Mouse (Mus musculus): ENCODE data around the gene Gucy2c. TPM values are rescaled to one million over a fixed set of nuclear protein-coding genes. Genes with fewer than 3 reads are reported as not detected.
"Not testable (repeated sequence)": the region's sequence is repeated elsewhere in the genome, so short reads cannot be mapped to it uniquely, and the experiment has no call there.

The Gucy2c gene
- total RNA-seq, 1 experiment from 2014 or later, result 0.20 TPM

DNA sequence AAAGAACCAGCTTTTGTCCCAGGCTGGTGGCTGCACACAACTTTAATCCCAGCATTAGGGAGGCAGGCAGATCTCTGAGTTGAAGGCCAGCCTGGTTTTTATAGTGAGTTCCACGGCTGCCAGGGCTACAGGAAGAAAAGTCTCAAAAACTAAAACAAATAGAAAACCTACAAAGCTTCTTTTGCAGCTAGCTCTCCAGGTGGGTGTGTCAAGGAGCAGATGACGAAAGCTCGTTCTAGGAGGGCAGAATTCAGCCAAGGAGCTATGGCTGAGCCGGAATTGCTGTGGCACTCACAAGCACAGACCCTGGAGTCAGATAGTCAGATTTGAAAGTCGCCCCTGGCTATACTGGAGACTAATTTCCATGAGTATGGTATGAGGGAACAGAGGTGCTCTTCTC lies 25.3 kb upstream of the Gucy2c start:
- no peak for ATAC-seq (replicated peaks in 1 of 2; ENCODE audit: insufficient read depth in 1 of 2, low FRiP score in 2 of 2, low TSS enrichment in 1 of 2, low read depth in 1 of 2, poor library complexity in 2 of 2, severe bottlenecking in 2 of 2)

DNA sequence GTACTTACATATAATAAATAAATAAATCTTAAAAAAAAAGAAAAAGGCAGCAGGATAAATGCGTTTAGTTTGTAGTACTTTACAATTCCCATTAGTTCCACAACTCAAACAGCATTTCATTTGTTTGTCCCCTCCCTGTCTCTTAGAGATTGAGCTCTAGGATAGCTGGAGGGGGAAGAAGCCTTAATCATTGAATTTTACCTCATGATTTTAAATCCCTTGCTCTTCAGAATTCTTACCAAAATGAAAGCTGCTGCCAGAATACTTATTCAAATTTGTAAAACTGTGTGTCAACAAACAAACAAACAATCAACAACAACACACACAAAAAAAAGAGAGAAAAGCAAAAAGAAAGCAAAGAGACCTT lies 23.8 kb upstream of the Gucy2c start:
- no peak for ATAC-seq (replicated peaks in 1 of 2; ENCODE audit: insufficient read depth in 1 of 2, low FRiP score in 2 of 2, low TSS enrichment in 1 of 2, low read depth in 1 of 2, poor library complexity in 2 of 2, severe bottlenecking in 2 of 2)

DNA sequence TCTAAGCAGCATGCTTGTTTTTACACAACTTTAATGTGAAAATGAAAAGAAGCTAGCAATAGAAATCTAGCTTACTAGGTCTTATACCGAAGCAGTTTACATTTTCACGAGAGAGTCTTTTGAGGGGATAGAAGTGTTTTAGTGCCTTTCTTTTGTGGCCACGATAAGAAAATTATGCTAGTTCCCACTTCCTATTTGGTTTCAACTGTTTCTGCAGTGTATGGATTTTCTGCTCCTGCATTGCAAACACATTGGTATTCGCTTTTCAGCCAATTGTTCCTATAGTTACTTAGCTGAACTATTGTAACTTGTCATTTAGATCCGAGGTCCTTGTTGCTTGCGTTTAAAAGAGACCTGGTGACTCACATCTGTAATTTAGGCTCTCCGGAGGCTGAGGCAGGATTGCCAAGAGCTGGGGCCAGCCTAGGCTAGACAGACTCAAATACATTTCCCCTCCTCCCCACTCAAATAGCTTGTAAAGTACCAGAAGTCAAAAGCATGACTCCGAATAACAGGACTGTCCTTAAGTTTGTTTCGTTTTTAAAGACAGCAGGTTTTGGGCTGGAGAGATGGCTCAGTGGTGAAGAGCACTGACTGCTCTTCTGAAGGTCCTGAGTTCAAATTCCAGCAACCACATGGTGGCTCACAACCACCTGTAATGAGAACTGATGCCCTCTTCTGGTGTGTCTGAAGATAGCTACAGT lies 23.3 kb upstream of the Gucy2c start:
- ATAC-seq (replicated peaks in 1 of 2; ENCODE audit: insufficient read depth in 1 of 2, low FRiP score in 2 of 2, low TSS enrichment in 1 of 2, low read depth in 1 of 2, poor library complexity in 2 of 2, severe bottlenecking in 2 of 2), result no peak

DNA sequence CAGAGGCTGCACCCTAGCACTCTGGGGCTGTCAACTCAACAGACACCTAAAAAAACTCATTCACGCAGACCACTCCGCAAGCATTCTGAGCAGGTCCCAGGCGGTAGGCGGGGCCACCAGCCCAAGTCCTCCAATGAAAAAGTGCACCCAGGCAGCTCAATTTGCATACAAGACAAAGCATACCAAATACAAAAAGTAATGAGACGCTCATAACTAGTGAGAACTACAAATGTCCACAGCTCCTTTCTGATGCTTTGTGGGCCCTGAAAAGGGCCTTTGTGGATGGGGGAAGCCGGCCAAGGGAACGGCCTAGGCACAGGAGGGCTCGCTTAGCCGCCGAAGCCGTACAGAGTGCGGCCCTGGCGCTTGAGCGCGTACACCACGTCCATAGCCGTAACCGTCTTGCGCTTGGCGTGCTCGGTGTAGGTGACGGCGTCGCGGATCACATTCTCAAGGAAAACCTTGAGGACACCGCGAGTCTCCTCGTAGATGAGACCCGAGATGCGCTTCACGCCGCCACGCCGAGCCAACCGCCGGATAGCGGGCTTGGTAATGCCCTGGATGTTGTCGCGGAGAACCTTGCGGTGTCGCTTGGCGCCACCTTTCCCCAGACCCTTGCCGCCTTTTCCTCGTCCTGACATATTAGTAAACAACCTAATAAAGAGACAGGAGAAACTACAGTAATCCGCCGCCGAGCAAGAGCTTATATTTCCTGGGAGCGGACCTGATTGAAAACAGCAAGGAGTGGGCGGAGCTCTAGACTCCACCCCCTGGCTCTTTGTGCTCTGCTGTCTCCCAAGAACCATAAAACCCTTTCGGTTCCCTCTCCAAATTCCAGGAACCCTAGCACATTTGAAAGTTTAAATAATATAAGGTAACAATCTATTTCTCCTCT lies 22.4 kb upstream of the Gucy2c start, which contains the start of gene Hist4h4:
Hist4h4 (minus strand) TSS at position 677 of the 895 bp plus-strand sequence.
- peak; percentile 65 to 70 for ATAC-seq (replicated peaks in 1 of 2; ENCODE audit: insufficient read depth in 1 of 2, low FRiP score in 2 of 2, low TSS enrichment in 1 of 2, low read depth in 1 of 2, poor library complexity in 2 of 2, severe bottlenecking in 2 of 2)

DNA sequence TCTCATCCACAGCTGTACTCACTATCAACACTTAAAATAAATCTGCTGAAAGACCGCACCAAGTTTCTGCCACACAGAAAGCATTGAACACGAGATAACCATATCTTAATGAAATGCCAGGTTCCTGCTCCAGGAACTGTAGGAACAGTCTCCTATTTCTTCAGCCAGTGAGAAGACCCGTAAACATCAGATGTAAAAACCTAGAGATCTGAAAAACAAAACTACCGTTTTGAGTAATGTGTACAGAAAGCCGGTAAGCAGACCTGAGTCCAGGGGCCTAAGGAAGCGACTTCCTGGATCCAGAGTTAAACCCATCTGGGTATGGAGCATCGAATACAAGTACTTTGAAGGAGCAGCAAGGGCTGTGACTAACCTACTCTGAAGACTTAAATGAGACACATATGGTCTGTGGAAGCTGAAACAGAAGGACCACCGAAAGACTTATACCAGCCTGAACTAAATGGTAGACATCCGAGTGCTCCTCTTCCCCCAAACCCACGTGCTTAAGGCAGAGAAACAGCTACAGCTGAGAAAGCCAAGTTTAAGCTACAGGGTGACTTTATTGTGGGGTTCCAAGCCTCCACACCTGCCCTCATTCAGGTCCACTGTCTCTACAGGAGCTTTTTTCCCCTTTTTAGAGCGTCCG lies 21.7 kb upstream of the Gucy2c start:
- ATAC-seq (replicated peaks in 1 of 2; ENCODE audit: insufficient read depth in 1 of 2, low FRiP score in 2 of 2, low TSS enrichment in 1 of 2, low read depth in 1 of 2, poor library complexity in 2 of 2, severe bottlenecking in 2 of 2), result no peak; a peak in 1 of 4 replicates

DNA sequence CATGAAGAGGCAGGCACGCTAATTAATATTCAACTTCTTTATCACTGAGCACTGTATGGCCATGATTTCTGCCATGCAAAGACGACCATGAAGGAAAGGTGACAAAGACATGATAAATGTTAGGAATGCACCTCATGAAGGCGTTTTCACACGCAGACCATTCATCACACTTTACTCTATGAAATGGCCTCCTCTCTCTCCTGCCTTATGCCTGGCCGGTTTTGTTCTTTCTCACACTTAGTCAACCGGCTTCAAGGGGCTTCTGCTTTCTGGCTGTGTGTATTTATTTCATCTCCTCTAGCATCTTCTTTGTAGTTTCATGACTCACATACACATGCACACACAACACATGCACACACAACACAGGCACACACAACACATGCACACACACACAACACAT lies 19.7 kb upstream of the Gucy2c start:
- no peak for ATAC-seq (replicated peaks in 1 of 2; ENCODE audit: insufficient read depth in 1 of 2, low FRiP score in 2 of 2, low TSS enrichment in 1 of 2, low read depth in 1 of 2, poor library complexity in 2 of 2, severe bottlenecking in 2 of 2)

DNA sequence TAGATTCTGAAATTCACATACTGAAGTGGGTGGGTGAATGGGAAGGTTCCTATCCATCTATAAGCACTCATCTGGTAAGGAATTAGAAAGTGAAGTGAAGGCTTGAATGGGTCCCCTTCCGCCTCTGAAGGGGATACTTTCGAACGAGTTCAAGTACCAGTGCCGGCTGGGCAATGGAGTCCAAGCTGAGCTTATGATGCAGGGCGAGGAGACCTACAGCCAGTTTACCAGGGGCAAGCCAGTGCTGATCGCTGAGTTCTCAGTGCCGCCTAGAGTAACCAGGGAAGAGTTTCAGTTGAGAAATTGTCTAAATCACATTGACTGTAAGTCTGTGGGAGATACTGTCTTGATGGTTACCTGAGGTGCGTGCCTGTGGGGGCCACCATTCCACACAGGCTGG lies 19.1 kb upstream of the Gucy2c start:
- ATAC-seq (replicated peaks in 1 of 2; ENCODE audit: insufficient read depth in 1 of 2, low FRiP score in 2 of 2, low TSS enrichment in 1 of 2, low read depth in 1 of 2, poor library complexity in 2 of 2, severe bottlenecking in 2 of 2), result no peak

DNA sequence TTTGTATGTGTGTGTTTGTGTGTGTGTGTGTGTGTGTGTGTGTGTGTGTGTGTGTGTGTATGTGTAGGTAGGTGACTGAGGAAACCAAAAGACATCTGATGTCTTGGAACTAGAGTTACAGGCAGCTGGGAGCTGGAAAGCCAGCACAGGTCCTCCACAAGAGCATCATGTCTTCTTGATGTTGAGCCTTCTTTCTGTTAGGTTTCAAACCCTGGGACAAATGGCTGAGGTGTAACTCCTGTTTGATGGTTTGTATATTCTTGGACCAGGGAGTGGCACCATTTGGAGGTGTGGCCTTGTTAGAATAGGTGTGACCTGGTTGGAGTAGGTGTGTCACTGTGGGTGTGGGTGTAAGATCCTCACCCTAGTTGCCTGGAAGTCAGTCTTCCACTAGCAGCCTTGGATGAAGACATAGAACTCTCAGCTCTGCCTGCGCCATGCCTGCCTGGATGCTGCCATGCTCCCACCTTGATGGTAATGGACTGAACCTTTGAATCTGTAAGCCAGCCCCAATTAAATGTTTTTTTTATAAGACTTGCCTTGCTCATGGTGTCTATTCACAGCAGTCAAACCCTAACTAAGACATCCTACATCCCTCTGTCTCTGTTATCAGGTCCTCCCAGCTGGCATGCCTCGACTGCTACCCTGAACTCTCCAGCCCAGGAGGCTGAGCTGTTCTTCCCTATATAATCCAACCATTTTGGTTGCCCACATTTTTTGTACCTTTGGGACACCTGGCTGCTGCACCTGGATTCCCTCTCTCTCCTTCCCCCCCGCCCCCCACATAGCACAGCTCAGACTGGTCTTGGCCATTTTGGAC lies 16.5 kb upstream of the Gucy2c start:
- ATAC-seq (replicated peaks in 1 of 2; ENCODE audit: insufficient read depth in 1 of 2, low FRiP score in 2 of 2, low TSS enrichment in 1 of 2, low read depth in 1 of 2, poor library complexity in 2 of 2, severe bottlenecking in 2 of 2), result not testable (repeated sequence)

DNA sequence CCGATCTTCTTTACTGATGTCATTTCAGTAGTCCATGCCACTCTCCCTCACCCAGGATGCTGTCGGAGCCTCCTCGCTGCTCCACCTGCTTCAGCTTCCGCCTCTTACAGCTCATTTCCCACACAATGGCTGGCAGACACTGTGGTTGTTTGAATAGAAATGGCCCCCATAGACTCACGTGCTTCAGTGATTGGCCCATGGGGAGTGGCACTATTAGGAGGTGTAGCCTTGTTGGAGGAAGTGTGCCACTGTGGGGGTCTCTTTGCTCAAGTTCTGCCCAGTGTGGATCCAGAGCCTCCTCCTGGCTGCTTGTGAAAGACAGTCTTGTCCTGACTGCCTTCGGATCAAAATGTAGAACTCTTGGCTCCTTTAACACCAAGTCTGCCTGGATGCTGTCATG lies 14.3 kb upstream of the Gucy2c start:
- no peak for ATAC-seq (replicated peaks in 1 of 2; ENCODE audit: insufficient read depth in 1 of 2, low FRiP score in 2 of 2, low TSS enrichment in 1 of 2, low read depth in 1 of 2, poor library complexity in 2 of 2, severe bottlenecking in 2 of 2)

DNA sequence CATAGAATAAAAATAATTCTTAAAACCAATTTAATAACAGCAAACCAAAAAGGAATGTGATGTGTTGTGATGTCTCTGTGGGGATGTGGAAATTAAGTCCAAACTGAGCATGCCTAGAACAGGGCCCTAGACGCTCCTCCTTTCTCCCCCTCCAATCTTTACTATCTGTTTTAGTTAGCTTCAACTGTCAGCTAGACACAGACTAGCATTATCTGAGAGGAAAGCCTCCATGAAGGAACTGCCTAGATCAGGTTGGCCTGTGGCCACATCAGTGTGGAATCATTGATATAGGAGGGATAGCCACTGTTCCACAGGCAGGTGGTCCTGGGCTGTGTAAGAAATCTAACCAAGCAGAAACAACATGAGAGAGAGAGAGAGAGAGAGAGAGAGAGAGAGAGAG lies 13.5 kb upstream of the Gucy2c start:
- no peak for ATAC-seq (replicated peaks in 1 of 2; ENCODE audit: insufficient read depth in 1 of 2, low FRiP score in 2 of 2, low TSS enrichment in 1 of 2, low read depth in 1 of 2, poor library complexity in 2 of 2, severe bottlenecking in 2 of 2)

DNA sequence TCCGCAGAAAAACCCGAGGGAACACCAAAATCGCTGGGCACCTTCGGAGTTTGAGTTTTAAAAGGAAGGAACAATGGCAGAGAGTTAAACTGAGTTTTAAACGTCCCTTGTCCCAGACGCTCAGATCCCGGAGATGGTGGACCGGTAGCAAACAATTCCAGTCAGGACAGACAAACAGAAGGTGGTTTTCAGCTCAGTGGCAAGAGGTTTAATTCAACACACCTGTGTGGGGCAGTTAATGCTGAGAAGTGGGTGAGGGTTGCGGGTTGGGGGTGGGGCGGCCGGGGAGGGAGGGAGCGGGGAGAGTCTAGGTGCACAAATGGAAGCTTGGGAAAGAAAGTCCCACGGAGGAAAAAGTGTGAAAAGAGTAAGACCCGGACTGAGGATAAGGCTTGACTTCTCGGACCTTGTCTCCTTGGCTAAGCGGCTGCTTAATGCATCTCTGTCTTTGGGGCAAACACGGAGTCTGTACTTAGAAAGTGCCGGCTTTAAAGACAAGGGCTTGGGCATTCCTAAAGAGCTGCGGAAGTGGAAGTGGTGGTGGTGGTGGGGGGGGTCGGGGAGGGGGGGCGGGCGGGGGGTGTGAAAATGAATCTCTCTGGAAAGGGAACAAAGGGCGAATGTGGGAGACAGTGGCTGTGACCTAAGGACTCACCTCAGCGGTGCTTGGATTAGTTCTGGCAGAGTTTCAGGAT lies 12.4 kb upstream of the Gucy2c start:
- no peak for ATAC-seq (replicated peaks in 1 of 2; ENCODE audit: insufficient read depth in 1 of 2, low FRiP score in 2 of 2, low TSS enrichment in 1 of 2, low read depth in 1 of 2, poor library complexity in 2 of 2, severe bottlenecking in 2 of 2)

DNA sequence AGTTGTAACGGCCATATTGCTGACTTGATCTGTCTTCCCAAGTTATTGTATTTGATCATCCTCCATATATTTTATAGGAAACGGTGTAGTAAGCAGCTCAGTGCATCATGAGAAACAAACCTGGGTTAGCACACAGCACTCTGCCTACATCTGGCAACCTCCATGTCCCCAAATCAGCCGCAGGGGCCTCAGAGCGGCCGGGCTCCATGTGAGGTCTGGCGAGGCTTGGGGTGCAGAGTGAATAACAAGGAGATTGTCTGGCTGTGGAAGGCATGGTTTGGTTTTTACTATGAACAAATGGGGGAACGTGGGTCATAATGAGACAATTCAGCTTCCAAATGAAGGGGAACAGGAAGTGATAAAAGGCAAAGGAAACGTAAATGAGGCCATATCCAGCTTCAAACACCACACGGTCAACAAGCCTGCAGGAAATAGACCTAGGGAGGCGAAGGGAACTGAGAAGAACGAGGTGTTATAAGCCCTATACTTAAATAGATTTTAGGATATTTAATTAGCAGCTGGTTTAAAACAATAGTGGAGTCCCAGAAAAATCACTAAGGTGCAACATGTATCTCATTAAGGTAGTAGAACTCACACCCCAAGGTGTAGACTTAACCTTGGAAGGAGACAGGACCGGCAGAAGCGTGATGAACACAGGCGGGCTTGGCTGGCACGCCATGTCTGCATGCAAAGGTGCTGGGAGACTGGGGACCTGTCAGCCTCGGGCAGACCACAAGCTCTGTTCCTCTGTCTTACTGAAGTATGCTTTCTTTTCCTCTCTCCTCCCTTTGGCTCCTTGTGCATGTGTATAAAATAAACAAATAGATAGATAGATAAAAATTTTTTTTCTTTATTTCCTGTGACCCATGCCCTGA lies 11.6 kb upstream of the Gucy2c start:
- ATAC-seq (replicated peaks in 1 of 2; ENCODE audit: insufficient read depth in 1 of 2, low FRiP score in 2 of 2, low TSS enrichment in 1 of 2, low read depth in 1 of 2, poor library complexity in 2 of 2, severe bottlenecking in 2 of 2), result peak; percentile 43 to 58; a peak in 3 of 4 replicates

DNA sequence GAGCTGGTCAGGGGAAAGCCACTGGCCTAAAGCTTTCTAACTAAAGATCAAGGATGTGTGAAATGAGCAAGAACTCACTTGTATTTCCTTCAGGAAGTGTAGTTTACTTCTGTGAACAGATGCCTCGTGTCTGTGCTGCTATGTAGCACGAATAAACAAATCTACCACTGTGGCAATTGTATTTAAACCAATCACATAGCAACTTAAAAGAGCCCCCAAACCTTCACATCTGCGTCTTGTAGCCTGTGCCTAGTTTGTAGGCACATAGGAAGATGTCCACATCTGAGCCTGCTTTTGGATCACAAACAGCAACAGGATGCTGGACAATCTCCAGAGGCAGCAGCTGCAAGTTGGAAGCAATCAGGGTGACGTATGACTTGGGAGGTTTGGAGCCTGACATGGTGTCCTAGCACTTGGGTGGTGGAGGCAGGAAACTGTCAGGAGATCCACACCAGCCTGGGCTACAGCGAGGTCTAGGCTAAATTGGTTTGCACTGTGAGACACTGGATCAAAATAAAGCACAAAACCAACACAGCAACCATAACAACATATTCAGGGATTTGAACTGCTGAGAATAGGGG lies 7.9 kb upstream of the Gucy2c start:
- ATAC-seq (replicated peaks in 1 of 2; ENCODE audit: insufficient read depth in 1 of 2, low FRiP score in 2 of 2, low TSS enrichment in 1 of 2, low read depth in 1 of 2, poor library complexity in 2 of 2, severe bottlenecking in 2 of 2), result no peak

DNA sequence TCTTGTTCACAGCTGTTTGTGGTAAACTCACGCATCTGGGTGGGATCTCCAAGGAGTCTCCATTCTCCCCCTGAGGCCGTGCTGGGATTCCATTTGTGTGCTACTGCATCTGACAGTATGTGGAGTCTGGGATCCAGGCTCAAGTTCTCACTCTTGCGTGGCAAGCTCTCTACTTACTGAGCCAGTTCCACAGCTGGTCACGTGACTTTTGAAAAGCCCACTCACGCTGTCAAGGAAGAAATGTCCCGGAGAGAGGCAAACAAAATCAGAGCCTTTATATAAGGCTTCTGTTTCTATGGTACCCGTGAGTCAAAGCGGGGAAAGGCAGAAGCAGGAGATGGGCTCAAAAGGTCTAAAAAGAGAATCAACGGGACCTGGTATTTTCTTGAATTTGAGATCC lies 1.2 kb upstream of the Gucy2c start:
- ATAC-seq (replicated peaks in 1 of 2; ENCODE audit: insufficient read depth in 1 of 2, low FRiP score in 2 of 2, low TSS enrichment in 1 of 2, low read depth in 1 of 2, poor library complexity in 2 of 2, severe bottlenecking in 2 of 2), result no peak

DNA sequence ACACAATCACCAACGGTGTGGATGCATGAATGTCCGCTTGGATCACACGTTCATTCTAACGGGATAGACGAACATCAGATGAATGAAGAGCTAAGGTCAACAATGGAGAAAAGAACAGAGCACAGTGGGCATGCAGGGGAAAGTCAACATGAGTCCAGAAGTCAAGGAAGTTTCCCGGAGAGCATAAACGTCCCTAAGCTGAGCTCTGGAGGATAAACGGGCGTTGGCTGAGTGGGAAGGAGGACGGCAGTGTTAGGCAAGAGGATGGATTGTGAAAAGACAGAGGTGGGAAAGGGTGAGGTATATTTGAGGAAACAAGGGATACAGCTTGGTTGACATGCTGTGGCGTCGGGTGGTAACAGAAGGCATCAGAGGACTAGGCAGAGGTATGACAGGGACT lies 581 bp upstream of the Gucy2c start:
- no peak for ATAC-seq (replicated peaks in 1 of 2; ENCODE audit: insufficient read depth in 1 of 2, low FRiP score in 2 of 2, low TSS enrichment in 1 of 2, low read depth in 1 of 2, poor library complexity in 2 of 2, severe bottlenecking in 2 of 2)

DNA sequence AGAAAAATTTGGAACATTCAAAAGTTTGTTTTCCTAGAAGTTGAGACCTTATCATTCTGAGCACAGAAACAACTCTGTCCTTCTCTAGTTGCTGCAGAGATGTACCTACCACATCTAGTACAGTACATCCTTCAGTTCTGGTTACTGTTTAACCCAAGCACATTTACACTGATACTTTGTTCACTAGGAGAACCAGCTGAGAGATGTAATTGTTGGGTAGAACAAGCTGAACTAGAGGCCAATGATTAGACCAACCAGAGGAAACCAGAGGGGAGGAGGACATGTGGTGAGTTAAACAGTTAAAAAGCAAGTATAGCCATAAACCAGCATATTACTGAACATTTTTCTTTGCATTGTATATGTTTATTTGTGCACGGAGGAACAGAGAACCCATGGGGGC lies 5.2 kb downstream of the Gucy2c start:
- ATAC-seq (replicated peaks in 1 of 2; ENCODE audit: insufficient read depth in 1 of 2, low FRiP score in 2 of 2, low TSS enrichment in 1 of 2, low read depth in 1 of 2, poor library complexity in 2 of 2, severe bottlenecking in 2 of 2), result no peak
